Mouse (Mus musculus) gastrocnemius, postnatal 25 days (tissue): ENCODE measurements at regions not wholly inside any gene's neighbourhood (a gene's known extent, or its start where the extent isn't known, plus 50 kb on each side); places are given as distances from the start of the nearest gene placed in this dataset.

Experiments used
- DNase-seq: peaks from one replicate; pipeline ENCODE4 v3.0.0; 2022

- DNase-seq: no peak
These were observed 60.4 kb upstream of the Mbnl1 start for GRCm38 (mm10) chr3:60412206-60412605.

GRCm38 (mm10) chr3:60413749-60414148, 58.9 kb upstream of the Mbnl1 start:
- no peak for DNase-seq

GRCm38 (mm10) chr3:60417001-60417400, 55.6 kb upstream of the Mbnl1 start:
- no peak for DNase-seq

- DNase-seq: no peak
These were observed 54.0 kb upstream of the Mbnl1 start for GRCm38 (mm10) chr3:60418652-60419051.

DNA sequence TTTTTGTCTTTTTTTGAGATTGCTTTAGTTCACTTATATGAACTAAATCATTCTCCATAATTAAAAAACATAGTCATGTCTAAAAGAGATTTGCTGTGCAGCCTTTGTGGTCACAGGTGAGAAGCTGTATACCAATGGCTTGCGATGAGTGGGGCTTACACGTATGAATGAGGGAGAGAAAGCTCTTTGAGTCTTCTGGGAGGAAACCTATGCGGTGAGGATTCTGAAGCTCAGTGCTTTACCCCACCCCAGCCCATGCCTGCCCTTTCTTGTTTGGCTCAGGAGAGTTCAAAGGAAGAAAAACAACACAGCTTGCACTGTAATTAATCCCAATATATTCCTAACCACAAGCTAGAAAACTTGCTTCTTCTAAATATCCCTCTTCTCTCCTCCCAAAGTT, 53.4 kb upstream of the Mbnl1 start:
- DNase-seq: no peak
